Mouse (Mus musculus) liver, postnatal 0 days (tissue): ENCODE results near the gene Ctbp2. TPM values are rescaled to one million over a fixed set of nuclear protein-coding genes. Genes with fewer than 3 reads are reported as not detected.

Experiments used
- ATAC-seq: fragments of 200-750 bp; cut with Nextera tagmentation; 2 replicates; pipeline ENCODE4 v1.8.0; 2017; ENCODE audit warnings: mild to moderate bottlenecking, moderate library complexity
- DNase-seq: peaks from one replicate; pipeline ENCODE4 v3.0.0-alpha.2; 2016
- H3K27ac ChIP-seq: fragments of 300-500 bp; sonication (generic); 2 replicates; pipeline ENCODE4 v1.5.1; 2014; ENCODE audit warnings: antibody characterized with exemption, moderate library complexity, mild to moderate bottlenecking, low read depth
- H3K27me3 ChIP-seq: fragments of 300-500 bp; sonication (generic); 2 replicates; pipeline ENCODE4 v1.6.1; 2014; ENCODE audit warnings: low read length, control low read depth, mixed read lengths; ENCODE audit not compliant: insufficient read depth
- H3K36me3 ChIP-seq: fragments of 300-500 bp; sonication (generic); replicated peaks from 2 replicates; pipeline ENCODE4 v1.6.1; 2014; ENCODE audit warnings: mild to moderate bottlenecking, control low read depth, low read length, moderate library complexity, mixed read lengths; ENCODE audit not compliant: insufficient read depth
- H3K4me1 ChIP-seq: fragments of 300-500 bp; sonication (generic); 2 replicates; pipeline ENCODE4 v1.6.1; 2014; ENCODE audit warnings: antibody characterized with exemption, mild to moderate bottlenecking, control low read depth; ENCODE audit not compliant: insufficient read depth
- H3K4me2 ChIP-seq: fragments of 300-500 bp; sonication (generic); 2 replicates; pipeline ENCODE4 v1.6.1; 2014; ENCODE audit warnings: low read depth, mild to moderate bottlenecking, low read length, moderate library complexity, mixed read lengths
- H3K4me3 ChIP-seq: fragments of 300-500 bp; sonication (generic); 2 replicates; pipeline ENCODE4 v1.5.1; 2014; ENCODE audit warnings: low read depth, low read length
- H3K9ac ChIP-seq: fragments of 300-500 bp; sonication (generic); replicated peaks from 2 replicates; pipeline ENCODE4 v1.6.1; 2014; ENCODE audit warnings: mild to moderate bottlenecking, moderate library complexity
- H3K9me3 ChIP-seq: fragments of 300-500 bp; sonication (generic); 2 replicates; pipeline ENCODE4 v1.6.1; 2016; ENCODE audit warnings: mild to moderate bottlenecking, control low read depth, low read length, mixed read lengths
- CTCF ChIP-seq: sonication (generic); IDR thresholded peaks from 2 replicates; pipeline ENCODE4 v1.5.1; 2016; ENCODE audit warnings: antibody characterized with exemption, low read depth
- EP300 ChIP-seq: IDR thresholded peaks from 2 replicates; pipeline ENCODE4 v1.6.1; 2016; ENCODE audit warnings: antibody characterized with exemption, low read depth, mild to moderate bottlenecking
- WGBS: fragments of 180-500 bp; shearing (Covaris S2); extraction: QIAGEN DNeasy Blood & Tissue Kit; methylation state at CpG from one replicate; pipeline ENCODE4 v1.1.7; 2014; ENCODE audit not compliant: insufficient replicate concordance; 5-methylcytosine and 5-hydroxymethylcytosine counted together
- polyA plus RNA-seq: library from polyadenylated mRNA; unstranded; fragments of >200 nt; fragmentation: Nextera tagmentation; extraction: Ambion mirVana; gene quantifications from 2 replicates; pipeline ENCODE4 v1.2.1, GENCODE M21; 2015

Gene Ctbp2
- polyA plus RNA-seq, 1 experiment from 2014 or later: 6.1 TPM

GRCm38 (mm10) chr7:133085408-133085807 lies 38.7 kb downstream of the Ctbp2 start:
- Histone ChIP-seq H3K27ac (no peak overlapping the region), H3K9me3 (no peaks in the 10 kb centered on the region), H3K9ac (no peak overlapping the region), H3K4me1 (no peaks in the 10 kb centered on the region), H3K4me2 (no peak overlapping the region), H3K36me3 (no peaks in the 10 kb centered on the region), H3K4me3 (no peak overlapping the region), H3K27me3 (no peaks in the 10 kb centered on the region)
- TF ChIP-seq EP300 (no peak), CTCF (no peak)
- 72% methylated on average over 3 of the region's 3 CpGs for WGBS
- DNase-seq (no peak), ATAC-seq (no peak)

GRCm38 (mm10) chr7:133083936-133084614 lies 40.1 kb downstream of the Ctbp2 start:
- no peak overlapping the region for H3K4me2 ChIP-seq
- no peak overlapping the region for H3K9ac ChIP-seq
- ATAC-seq (no peak), DNase-seq (no peak)
- 76% methylated on average over 13 of the region's 13 CpGs for WGBS
- H3K36me3 ChIP-seq: no peaks in the 10 kb centered on the region
- H3K27ac ChIP-seq: no peak overlapping the region
- no peaks in the 10 kb centered on the region for H3K27me3 ChIP-seq
- TF ChIP-seq EP300 (no peak), CTCF (no peak)
- no peaks in the 10 kb centered on the region for H3K9me3 ChIP-seq
- H3K4me1 ChIP-seq: no peaks in the 10 kb centered on the region
- no peak overlapping the region for H3K4me3 ChIP-seq

- no peak overlapping the region for H3K9ac ChIP-seq
- no peaks in the 10 kb centered on the region for H3K4me1 ChIP-seq
- TF ChIP-seq EP300 (no peak), CTCF (no peak)
- H3K27ac ChIP-seq: no peak overlapping the region
- 77% methylated on average over 1 of the region's 1 CpGs for WGBS
- no peaks in the 10 kb centered on the region for H3K36me3 ChIP-seq
- DNase-seq: no peak
- H3K4me2 ChIP-seq: no peak overlapping the region
- H3K4me3 ChIP-seq: no peak overlapping the region
- H3K9me3 ChIP-seq: no peaks in the 10 kb centered on the region
- no peak for ATAC-seq
- H3K27me3 ChIP-seq: no peaks in the 10 kb centered on the region
These were observed 45.2 kb downstream of the Ctbp2 start for GRCm38 (mm10) chr7:133078929-133079328.

- no peak overlapping the region for H3K9ac ChIP-seq
- no peak for TF ChIP-seq CTCF
- TF ChIP-seq EP300: no peak
- no peak overlapping the region for H3K27ac ChIP-seq
- H3K27me3 ChIP-seq: no peaks in the 10 kb centered on the region
- H3K4me2 ChIP-seq: no peak overlapping the region
- H3K36me3 ChIP-seq: no peaks in the 10 kb centered on the region
- no peak overlapping the region for H3K4me3 ChIP-seq
- H3K9me3 ChIP-seq: no peaks in the 10 kb centered on the region
- WGBS: 67% methylated on average over 10 of the region's 10 CpGs
- ATAC-seq (no peak), DNase-seq (no peak)
- no peaks in the 10 kb centered on the region for H3K4me1 ChIP-seq
These were observed 49.6 kb downstream of the Ctbp2 start for GRCm38 (mm10) chr7:133074462-133075133.

- no peaks in the 10 kb centered on the region for H3K4me1 ChIP-seq
- no peak for ATAC-seq
- 86% methylated on average over 9 of the region's 9 CpGs for WGBS
- H3K27me3 ChIP-seq: no peaks in the 10 kb centered on the region
- H3K27ac ChIP-seq: no peak overlapping the region
- DNase-seq: no peak
- no peak overlapping the region for H3K4me2 ChIP-seq
- H3K36me3 ChIP-seq: no peaks in the 10 kb centered on the region
- no peaks in the 10 kb centered on the region for H3K9me3 ChIP-seq
- H3K9ac ChIP-seq: no peak overlapping the region
- H3K4me3 ChIP-seq: no peak overlapping the region
- no peak for TF ChIP-seq EP300
- TF ChIP-seq CTCF: no peak
These were observed 51.0 kb downstream of the Ctbp2 start for GRCm38 (mm10) chr7:133073147-133073651.

- no peak overlapping the region for H3K27ac ChIP-seq
- ATAC-seq (no peak), DNase-seq (no peak)
- H3K9ac ChIP-seq: no peak overlapping the region
- no peak overlapping the region for H3K4me2 ChIP-seq
- H3K36me3 ChIP-seq: no peaks in the 10 kb centered on the region
- TF ChIP-seq CTCF: no peak
- no peak for TF ChIP-seq EP300
- no peaks in the 10 kb centered on the region for H3K4me1 ChIP-seq
- WGBS: 88% methylated on average over 4 of the region's 4 CpGs
- H3K9me3 ChIP-seq: no peaks in the 10 kb centered on the region
- H3K4me3 ChIP-seq: no peak overlapping the region
- no peaks in the 10 kb centered on the region for H3K27me3 ChIP-seq
These were observed 51.6 kb downstream of the Ctbp2 start for GRCm38 (mm10) chr7:133072535-133072934.
